Comparison of ENCODE assay signal across 33 mouse cellular contexts in genomic region chr6:88166054-88166453, GRCm38 (mm10). TPM values are rescaled to one million over a fixed set of nuclear protein-coding genes. Genes with fewer than 3 reads are reported as not detected.
DNase-seq lines count a peak whose midpoint lies in the region; ATAC-seq lines count a peak whose summit lies in the region.
"Had no signal": no experiment of that assay in that cellular context is flagged by ENCODE, and none has a peak within 500 bp of the region (broad histone marks: within the 10 kb centered on the region; RNA-seq: fewer than 3 reads in every experiment).

No protein-coding gene starts in this region.

- H3K4me2 ChIP-seq in forebrain, embryonic 14.5 days (ENCODE audit: low read length): no peak overlapping the region
- H3K4me2 ChIP-seq: embryonic facial prominence, embryonic 12.5 days; embryonic facial prominence, embryonic 15.5 days; forebrain, embryonic 15.5 days; heart, embryonic 11.5 days; hindbrain, embryonic 14.5 days had no signal

- no peak overlapping the region for H3K27ac ChIP-seq in hindbrain, embryonic 10.5 days
- no peak overlapping the region for H3K27ac ChIP-seq in forebrain, embryonic 14.5 days (ENCODE audit: low read depth, low read length)
- H3K27ac ChIP-seq: embryonic facial prominence, embryonic 12.5 days; embryonic facial prominence, embryonic 15.5 days; forebrain, embryonic 15.5 days; hindbrain, embryonic 14.5 days; hindbrain, postnatal 0 days had no signal

- no peaks in the 10 kb centered on the region for H3K9me3 ChIP-seq in hindbrain, embryonic 10.5 days
- H3K9me3 ChIP-seq in forebrain, embryonic 14.5 days (replicated peaks; ENCODE audit: control insufficient read depth, low read length): no peaks in the 10 kb centered on the region
- H3K9me3 ChIP-seq: embryonic facial prominence, embryonic 12.5 days; embryonic facial prominence, embryonic 15.5 days; forebrain, embryonic 15.5 days had no signal

- H3K36me3 ChIP-seq in hindbrain, embryonic 10.5 days: no peaks in the 10 kb centered on the region
- H3K36me3 ChIP-seq in forebrain, embryonic 14.5 days (ENCODE audit: control insufficient read depth, insufficient read depth, low read length): no peaks in the 10 kb centered on the region
- H3K36me3 ChIP-seq: embryonic facial prominence, embryonic 12.5 days; embryonic facial prominence, embryonic 15.5 days; forebrain, embryonic 15.5 days had no signal

- no peak overlapping the region for H3K4me3 ChIP-seq in hindbrain, embryonic 10.5 days
- no peak overlapping the region for H3K4me3 ChIP-seq in forebrain, embryonic 14.5 days (ENCODE audit: low read depth, low read length)
- H3K4me3 ChIP-seq: embryonic facial prominence, embryonic 12.5 days; embryonic facial prominence, embryonic 15.5 days; forebrain, embryonic 15.5 days had no signal

- WGBS in hindbrain, embryonic 10.5 days: 91% methylated on average over 9 of the region's 9 CpGs
- WGBS in forebrain, embryonic 14.5 days: 93% methylated on average over 9 of the region's 9 CpGs

- ATAC-seq in common myeloid progenitor, adult 5-6 weeks (replicated peaks; ENCODE audit: low read depth, poor library complexity, severe bottlenecking): peak; percentile 83
- ATAC-seq in hematopoietic stem cell, adult 5-6 weeks (replicated peaks in 1 of 2; ENCODE audit: insufficient read depth in 1 of 2, low FRiP score in 2 of 2, low TSS enrichment in 1 of 2, low read depth in 1 of 2, poor library complexity in 2 of 2, severe bottlenecking in 2 of 2): peak; percentile 79 to 86
- ATAC-seq in monocyte, adult 5-6 weeks (replicated peaks; ENCODE audit: insufficient number of reproducible peaks, low FRiP score, low TSS enrichment, poor library complexity, severe bottlenecking): peak; percentile 53; the same call in 1 of the 2 replicates
- ATAC-seq in forebrain, embryonic 14.5 days: no peak
- ATAC-seq: forebrain, embryonic 15.5 days; hindbrain, postnatal 0 days; inflammation-experienced regulatory T-cells, adult 6 months; intestine, embryonic 16.5 days; Patski had no signal

- H3K9ac ChIP-seq in forebrain, embryonic 14.5 days (ENCODE audit: low read length): no peak overlapping the region
- H3K9ac ChIP-seq: embryonic facial prominence, embryonic 12.5 days; embryonic facial prominence, embryonic 15.5 days; forebrain, embryonic 15.5 days; hindbrain, embryonic 14.5 days had no signal

- peaks cover 13% of the 10 kb centered on the region; the same call in 1 of the 2 replicates for H3K4me1 ChIP-seq in hindbrain, embryonic 10.5 days (replicated peaks)
- H3K4me1 ChIP-seq in forebrain, embryonic 14.5 days (ENCODE audit: control insufficient read depth, insufficient read depth, low read length): no peaks in the 10 kb centered on the region
- H3K4me1 ChIP-seq: embryonic facial prominence, embryonic 12.5 days; embryonic facial prominence, embryonic 15.5 days; forebrain, embryonic 15.5 days had no signal

- DNase-seq in 416B (ENCODE audit: low read depth): peak; percentile 93
- DNase-seq in hindbrain, embryonic 10.5 days (ENCODE audit: low spot score): no peak
- DNase-seq in forebrain, embryonic 14.5 days (ENCODE audit: low spot score): no peak
- DNase-seq in retina, embryonic 14.5 days (ENCODE audit: low spot score): no peak
- DNase-seq: adrenal gland, postnatal 14 days; cerebellum, adult 11-12 months; cerebellum, adult 9-10 months; cerebellum, postnatal 14 days; gastrocnemius, postnatal 25 days; heart, adult 11 months had no signal

- H3K27me3 ChIP-seq in hindbrain, embryonic 10.5 days (ENCODE audit: insufficient read depth, poor library complexity, severe bottlenecking): no peaks in the 10 kb centered on the region
- H3K27me3 ChIP-seq in forebrain, embryonic 14.5 days (replicated peaks; ENCODE audit: control insufficient read depth, insufficient read depth, low read length): no peaks in the 10 kb centered on the region
- H3K27me3 ChIP-seq: embryonic facial prominence, embryonic 12.5 days; embryonic facial prominence, embryonic 15.5 days; forebrain, embryonic 15.5 days; Patski had no signal

RNA-seq across cellular contexts. Expression of gene Gata2, which starts 27.6 kb away (rescaled TPM):
- 48.1 and 78.8 TPM in 2 replicates for total RNA-seq in common myeloid progenitor, adult 5-6 weeks (2017)
- 28.7 and 28.9 TPM in 2 replicates for total RNA-seq in hematopoietic stem cell, adult 5-6 weeks (2017)
- total RNA-seq in monocyte, adult 5-6 weeks (2017): 15.4 to 30.8 TPM (median 28.8 TPM) in 3 replicates
- 20.0 and 20.8 TPM in 2 replicates for polyA plus RNA-seq in hindbrain, embryonic 10.5 days (2016; fragmentation: Nextera tagmentation; extraction: Ambion mirVana)
- 1.5 and 1.6 TPM in 2 replicates for polyA plus RNA-seq in forebrain, embryonic 14.5 days (2014; fragmentation: Nextera tagmentation; extraction: Ambion mirVana)
- total RNA-seq: CH12.LX had no signal
- polyA plus RNA-seq: inflammation-experienced regulatory T-cells, adult 6 months had no signal

RNA-seq across cellular contexts. Expression of gene Dnajb8, which starts 56.0 kb away (rescaled TPM):
- not detected in 2 replicates for total RNA-seq in common myeloid progenitor, adult 5-6 weeks (2017)
- total RNA-seq in hematopoietic stem cell, adult 5-6 weeks (2017): not detected in 2 replicates
- total RNA-seq in monocyte, adult 5-6 weeks (2017): 1.4 TPM in 1 of 3 replicates, not detected in the others
- not detected in 2 replicates for polyA plus RNA-seq in hindbrain, embryonic 10.5 days (2016; fragmentation: Nextera tagmentation; extraction: Ambion mirVana)
- not detected in 2 replicates for polyA plus RNA-seq in forebrain, embryonic 14.5 days (2014; fragmentation: Nextera tagmentation; extraction: Ambion mirVana)
- total RNA-seq: adrenal gland, adult 18-20 months; adrenal gland, postnatal 14 days; CH12.LX; gastrocnemius, adult 8-10 months; gastrocnemius, postnatal 25 days; heart, adult 8-10 months; heart, postnatal 25 days; hindbrain, postnatal 0 days had no signal
- polyA plus RNA-seq: brain, embryonic 14.5 days; embryonic facial prominence, embryonic 12.5 days; embryonic facial prominence, embryonic 15.5 days; forebrain, embryonic 11.5 days; forebrain, embryonic 15.5 days; G1E; heart, embryonic 11.5 days; heart, embryonic 14.5 days; heart, postnatal 0 days; hindbrain, embryonic 11.5 days; hindbrain, embryonic 14.5 days; hindbrain, postnatal 0 days; inflammation-experienced regulatory T-cells, adult 6 months; intestine, embryonic 16.5 days; Patski had no signal
